Mouse (Mus musculus): Measurements from ENCODE around the gene Fer1l4. TPM values are rescaled to one million over a fixed set of nuclear protein-coding genes. Genes with fewer than 3 reads are reported as not detected.

Gene Fer1l4
- 0.27 TPM for polyA plus RNA-seq (2014; fragmentation: Illumina TruSeq; extraction: RNeasy Lipid Tissue Mini Kit (QIAGEN cat#74804); ENCODE audit: insufficient read depth, low read depth, low replicate concordance)

GRCm38 (mm10) chr2:156052816-156053215, at the start of gene Fer1l4:
Gene Fer1l4 (minus strand): TSS chr2:156052947.

GRCm38 (mm10) chr2:156065099-156066041, 12.6 kb upstream of the Fer1l4 start, which contains the start of gene Spag4:
Gene Spag4 (plus strand): TSS chr2:156065175.

DNA sequence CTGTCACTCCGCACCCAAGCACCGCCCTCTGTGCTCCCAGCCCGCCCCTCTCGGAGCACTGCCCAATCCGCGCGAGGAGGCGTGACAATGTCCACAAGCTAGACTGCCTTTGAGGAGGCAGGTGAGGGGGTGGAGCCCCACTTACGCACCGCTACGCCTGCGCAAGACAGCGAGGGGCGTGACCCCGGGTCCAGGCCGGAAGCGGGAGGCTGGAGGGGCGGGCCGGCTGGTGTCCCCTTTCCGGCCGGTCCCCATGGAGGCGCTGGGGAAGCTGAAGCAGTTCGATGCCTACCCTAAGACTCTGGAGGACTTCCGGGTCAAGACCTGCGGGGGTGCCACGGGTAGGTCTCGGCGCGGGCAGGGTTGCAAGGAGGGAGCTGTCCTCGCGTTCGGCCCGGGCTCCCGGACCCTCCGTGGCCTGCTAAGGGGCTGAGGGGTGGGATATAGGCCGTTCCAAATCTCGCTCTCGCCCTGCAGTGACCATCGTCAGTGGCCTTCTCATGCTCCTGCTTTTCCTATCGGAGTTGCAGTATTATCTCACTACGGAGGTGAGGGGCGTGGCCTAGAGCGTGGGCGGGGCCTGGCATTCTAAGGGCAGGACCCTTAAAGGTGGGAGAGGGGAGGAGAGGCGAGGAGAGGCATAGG, 44.7 kb downstream of the Fer1l4 start, which contains the start of the genes 6430550D23Rik and Ergic3:
6430550D23Rik (minus strand) TSS at position 90 of the 645 bp plus-strand sequence.
Ergic3 (plus strand) TSS at position 158 of the 645 bp plus-strand sequence.

Other genes with a start within 250 kb of the Fer1l4 start
- gene BC029722, start 233.5 kb downstream of the Fer1l4 start, polyA plus RNA-seq (2014; fragmentation: Illumina TruSeq; extraction: RNeasy Lipid Tissue Mini Kit (QIAGEN cat#74804); ENCODE audit: insufficient read depth, low read depth, low replicate concordance), result 44.7 TPM
- gene Eif6, start 226.0 kb downstream of the Fer1l4 start, polyA plus RNA-seq (2014; fragmentation: Illumina TruSeq; extraction: RNeasy Lipid Tissue Mini Kit (QIAGEN cat#74804); ENCODE audit: insufficient read depth, low read depth, low replicate concordance), result 71.3 TPM
- not detected for gene Fam83c, start 218.1 kb downstream of the Fer1l4 start, polyA plus RNA-seq (2014; fragmentation: Illumina TruSeq; extraction: RNeasy Lipid Tissue Mini Kit (QIAGEN cat#74804); ENCODE audit: insufficient read depth, low read depth, low replicate concordance)
- gene Uqcc1, start 122.6 kb downstream of the Fer1l4 start, polyA plus RNA-seq (2014; fragmentation: Illumina TruSeq; extraction: RNeasy Lipid Tissue Mini Kit (QIAGEN cat#74804); ENCODE audit: insufficient read depth, low read depth, low replicate concordance), result 30.8 TPM
- not detected for gene Gm15557, start 112.2 kb downstream of the Fer1l4 start, polyA plus RNA-seq (2014; fragmentation: Illumina TruSeq; extraction: RNeasy Lipid Tissue Mini Kit (QIAGEN cat#74804); ENCODE audit: insufficient read depth, low read depth, low replicate concordance)
- 0.35 TPM for gene Gdf5, start 107.6 kb downstream of the Fer1l4 start, polyA plus RNA-seq (2014; fragmentation: Illumina TruSeq; extraction: RNeasy Lipid Tissue Mini Kit (QIAGEN cat#74804); ENCODE audit: insufficient read depth, low read depth, low replicate concordance)
- 3.5 TPM for gene Cep250, start 96.5 kb downstream of the Fer1l4 start, polyA plus RNA-seq (2014; fragmentation: Illumina TruSeq; extraction: RNeasy Lipid Tissue Mini Kit (QIAGEN cat#74804); ENCODE audit: insufficient read depth, low read depth, low replicate concordance)
- gene 6430550D23Rik, start 45.0 kb downstream of the Fer1l4 start, polyA plus RNA-seq (2014; fragmentation: Illumina TruSeq; extraction: RNeasy Lipid Tissue Mini Kit (QIAGEN cat#74804); ENCODE audit: insufficient read depth, low read depth, low replicate concordance), result 0.84 TPM
- gene Ergic3, start 44.9 kb downstream of the Fer1l4 start, polyA plus RNA-seq (2014; fragmentation: Illumina TruSeq; extraction: RNeasy Lipid Tissue Mini Kit (QIAGEN cat#74804); ENCODE audit: insufficient read depth, low read depth, low replicate concordance), result 130 TPM
- gene Spag4, start 12.2 kb upstream of the Fer1l4 start, polyA plus RNA-seq (2014; fragmentation: Illumina TruSeq; extraction: RNeasy Lipid Tissue Mini Kit (QIAGEN cat#74804); ENCODE audit: insufficient read depth, low read depth, low replicate concordance), result 0.41 TPM
- gene Cpne1, start 59.0 kb upstream of the Fer1l4 start, polyA plus RNA-seq (2014; fragmentation: Illumina TruSeq; extraction: RNeasy Lipid Tissue Mini Kit (QIAGEN cat#74804); ENCODE audit: insufficient read depth, low read depth, low replicate concordance), result 17.9 TPM
- gene Rbm12, start 59.0 kb upstream of the Fer1l4 start, polyA plus RNA-seq (2014; fragmentation: Illumina TruSeq; extraction: RNeasy Lipid Tissue Mini Kit (QIAGEN cat#74804); ENCODE audit: insufficient read depth, low read depth, low replicate concordance), result 5.4 TPM
- 1.5 TPM for gene Gm28036, start 74.1 kb upstream of the Fer1l4 start, polyA plus RNA-seq (2014; fragmentation: Illumina TruSeq; extraction: RNeasy Lipid Tissue Mini Kit (QIAGEN cat#74804); ENCODE audit: insufficient read depth, low read depth, low replicate concordance)
- gene Romo1, start 91.1 kb upstream of the Fer1l4 start, polyA plus RNA-seq (2014; fragmentation: Illumina TruSeq; extraction: RNeasy Lipid Tissue Mini Kit (QIAGEN cat#74804); ENCODE audit: insufficient read depth, low read depth, low replicate concordance), result 210 TPM
- 21.1 TPM for gene Nfs1, start 91.2 kb upstream of the Fer1l4 start, polyA plus RNA-seq (2014; fragmentation: Illumina TruSeq; extraction: RNeasy Lipid Tissue Mini Kit (QIAGEN cat#74804); ENCODE audit: insufficient read depth, low read depth, low replicate concordance)
- gene Rbm39, start 127.3 kb upstream of the Fer1l4 start, polyA plus RNA-seq (2014; fragmentation: Illumina TruSeq; extraction: RNeasy Lipid Tissue Mini Kit (QIAGEN cat#74804); ENCODE audit: insufficient read depth, low read depth, low replicate concordance), result 128 TPM
- gene Phf20, start 143.5 kb upstream of the Fer1l4 start, polyA plus RNA-seq (2014; fragmentation: Illumina TruSeq; extraction: RNeasy Lipid Tissue Mini Kit (QIAGEN cat#74804); ENCODE audit: insufficient read depth, low read depth, low replicate concordance), result 6.3 TPM

Data from lung, adult 10 weeks (tissue).